Mouse (Mus musculus): ENCODE measurements at regions not wholly inside any gene's neighbourhood (a gene's known extent, or its start where the extent isn't known, plus 50 kb on each side); places are given as distances from the start of the nearest gene placed in this dataset.

DNA sequence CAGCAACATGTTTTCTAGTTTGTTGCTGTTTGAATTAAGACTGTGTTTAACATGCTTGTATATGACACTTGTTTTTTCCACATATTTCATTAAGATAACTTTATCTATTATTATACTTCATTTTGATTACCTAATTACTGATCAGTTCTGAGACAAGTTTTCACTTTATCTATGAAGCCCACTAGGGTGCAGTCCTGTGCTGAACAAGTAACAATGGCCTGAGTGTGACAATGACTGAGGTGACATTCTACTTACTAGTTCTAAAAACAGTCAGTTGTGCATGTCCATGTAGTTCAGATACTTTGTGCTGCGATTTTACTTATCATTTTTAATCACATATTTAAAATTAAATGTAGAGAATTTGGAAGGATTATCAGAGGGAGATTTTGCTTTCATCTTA, 1795.2 kb upstream of the Gm37988 start:
- intact Hi-C loops (cut with DNase I): no loop called here
- DNase-seq: no peak

DNA sequence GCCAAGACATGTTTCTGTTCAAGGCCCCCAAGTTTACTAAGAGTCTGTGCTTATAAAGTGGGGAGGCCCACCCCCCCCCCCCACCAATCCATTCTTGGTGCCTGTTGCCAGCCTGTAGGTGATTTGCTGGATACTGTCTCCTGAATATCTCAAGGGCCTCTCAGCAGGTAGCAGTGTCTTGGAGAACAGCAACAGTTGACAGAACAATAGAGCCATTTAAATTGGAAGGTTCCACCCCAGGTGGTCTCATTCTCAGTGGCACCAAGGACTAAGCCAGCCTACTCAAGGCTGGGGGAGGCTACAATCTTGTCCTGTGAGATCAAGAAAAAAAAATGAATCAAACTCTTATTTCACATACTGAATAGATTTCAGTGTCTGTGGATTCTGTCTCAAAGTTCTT, 1744.9 kb upstream of the Gm37988 start:
- intact Hi-C loops (cut with DNase I): no loop called here
- DNase-seq: no peak

DNA sequence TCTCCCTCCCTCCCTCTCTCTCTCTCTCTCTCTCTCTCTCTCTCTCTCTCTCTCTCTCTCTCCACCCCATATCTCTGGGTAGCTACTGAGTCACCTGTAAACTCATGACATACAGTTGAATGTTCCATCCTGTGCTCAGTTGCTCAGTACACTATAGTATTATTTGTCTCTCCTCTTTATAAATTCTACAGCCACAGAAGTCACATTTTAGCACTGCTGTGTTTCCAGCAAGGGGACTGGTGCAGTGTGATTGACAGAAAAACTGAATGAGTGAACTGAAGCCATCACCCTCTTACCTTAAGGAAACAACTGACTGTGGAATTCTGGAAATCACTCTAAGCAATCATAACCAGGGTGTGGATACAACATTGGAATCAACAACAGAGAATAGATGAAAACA, 1713.3 kb upstream of the Gm37988 start:
- intact Hi-C loops (cut with DNase I): no loop called here
- no peak for DNase-seq

DNA sequence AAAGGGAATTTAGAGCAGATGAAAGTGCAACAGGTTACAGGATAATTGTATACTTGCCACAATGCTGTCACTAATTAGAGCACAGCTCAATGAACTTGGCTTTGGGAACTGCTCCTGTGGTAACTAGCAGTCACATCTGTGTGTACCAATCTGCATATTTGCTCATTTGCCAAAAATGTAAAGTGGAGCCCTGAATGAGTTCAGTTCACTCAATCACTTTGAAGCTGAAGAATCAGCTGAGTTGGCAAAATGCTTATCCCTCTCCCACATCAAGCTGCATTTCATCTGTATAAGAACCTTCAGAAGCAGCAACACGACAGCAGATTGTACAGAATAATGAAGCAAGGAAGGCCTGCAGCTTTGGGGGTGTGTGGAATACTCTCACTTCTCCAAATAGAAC, 1712.8 kb upstream of the Gm37988 start:
- intact Hi-C loops (cut with DNase I): no loop called here
- no peak for DNase-seq

DNA sequence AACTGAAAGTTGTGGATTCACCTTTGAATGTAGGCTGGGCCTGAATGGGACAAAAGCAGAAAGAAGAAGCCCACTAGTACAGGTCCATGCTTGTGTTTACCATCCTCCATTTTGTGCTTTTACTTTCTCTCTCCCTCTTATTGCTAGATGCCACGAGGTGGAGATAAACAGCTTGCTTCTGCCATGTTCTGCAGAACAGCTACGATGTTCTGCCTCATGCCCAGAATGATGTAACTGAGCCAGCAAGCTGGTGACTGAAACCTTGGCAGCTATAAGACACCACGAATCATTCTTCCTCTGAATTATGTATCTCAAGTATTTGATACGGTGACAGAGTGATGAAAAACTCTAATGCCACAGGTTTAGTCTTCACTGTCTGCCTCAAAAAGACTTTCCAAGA, 1694.1 kb upstream of the Gm37988 start:
- intact Hi-C loops (cut with DNase I): no loop called here
- no peak for DNase-seq

DNA sequence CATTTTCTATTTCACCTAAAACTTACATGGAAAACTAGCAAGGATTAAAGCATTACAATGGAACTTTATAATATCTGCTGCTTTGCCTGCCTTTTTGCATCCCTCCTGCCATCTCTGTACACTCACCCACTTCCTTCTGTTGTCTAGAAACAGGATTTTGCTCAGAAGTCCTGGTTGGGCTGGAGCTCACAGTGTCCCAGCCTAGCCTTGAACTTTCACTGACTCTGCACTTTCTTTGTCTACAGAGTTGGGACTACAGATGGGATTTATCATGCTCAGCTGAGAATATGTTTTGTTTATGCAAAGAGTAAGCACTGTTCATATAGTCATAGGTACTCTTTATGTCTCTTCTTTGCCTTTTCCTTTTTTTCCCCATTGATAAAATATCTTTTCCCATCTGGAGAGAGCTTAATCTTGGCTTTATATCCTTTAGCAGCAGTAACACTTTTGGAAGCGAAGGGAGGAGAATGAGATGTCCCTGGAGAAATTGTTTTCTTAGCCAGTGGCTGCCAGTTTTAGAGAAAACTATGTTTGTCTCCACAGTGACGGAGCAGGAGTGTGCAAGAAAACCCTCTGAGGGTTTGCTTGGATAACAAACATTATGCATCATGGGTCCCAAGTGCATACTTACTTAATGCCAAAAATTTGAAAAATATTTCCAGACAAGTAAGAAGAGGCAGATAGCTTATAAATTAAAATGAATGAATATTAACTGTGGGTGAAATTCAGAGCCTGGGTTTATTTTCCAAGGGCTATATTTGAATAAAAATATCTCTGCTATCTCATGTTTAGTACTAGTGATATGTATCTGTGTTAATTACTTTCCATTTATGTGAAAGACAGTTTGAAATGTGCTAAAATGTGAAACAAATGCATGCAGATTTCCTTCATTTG, 1687.9 kb upstream of the Gm37988 start:
- intact Hi-C loops (cut with DNase I): no loop called here
- DNase-seq: peak in 1 of 2 experiments; percentile 14

DNA sequence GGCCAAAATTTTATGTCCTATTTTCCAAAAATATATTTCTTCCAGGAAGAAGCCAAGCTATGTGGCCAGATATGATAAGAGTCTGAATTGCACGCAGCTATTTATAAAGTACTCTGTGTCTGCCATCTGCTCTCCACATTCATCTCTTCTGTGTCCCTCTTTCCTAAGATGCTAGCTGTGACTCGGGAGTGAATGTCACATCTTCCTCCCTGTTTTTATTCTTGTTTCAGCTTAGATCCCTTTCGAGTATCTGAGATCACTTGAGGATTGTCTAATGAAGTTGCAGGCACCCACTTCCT, 1687.4 kb upstream of the Gm37988 start:
- intact Hi-C loops (cut with DNase I): no loop called here
- DNase-seq: no peak

DNA sequence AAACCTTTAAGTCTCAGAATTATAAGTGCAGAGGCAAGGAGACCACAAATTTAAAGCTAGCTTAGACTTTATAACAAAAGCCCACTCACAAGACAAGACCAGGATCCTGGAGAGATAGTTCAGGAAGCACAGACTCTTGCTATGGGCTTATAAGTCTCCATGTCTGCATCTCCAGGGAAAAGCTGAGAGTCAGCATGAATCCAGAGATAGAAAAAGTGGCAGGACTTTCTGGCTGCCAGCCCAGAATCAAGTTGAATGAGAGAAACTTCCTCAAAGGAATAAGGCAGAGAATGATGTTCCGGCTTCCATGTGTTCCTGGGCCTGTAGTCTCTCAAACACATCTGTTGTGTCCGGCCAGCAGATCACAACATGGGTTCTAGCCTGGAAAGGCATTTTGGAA, 1686.4 kb upstream of the Gm37988 start:
- intact Hi-C loops (cut with DNase I): no loop called here
- DNase-seq: peak; percentile 54 to 76

DNA sequence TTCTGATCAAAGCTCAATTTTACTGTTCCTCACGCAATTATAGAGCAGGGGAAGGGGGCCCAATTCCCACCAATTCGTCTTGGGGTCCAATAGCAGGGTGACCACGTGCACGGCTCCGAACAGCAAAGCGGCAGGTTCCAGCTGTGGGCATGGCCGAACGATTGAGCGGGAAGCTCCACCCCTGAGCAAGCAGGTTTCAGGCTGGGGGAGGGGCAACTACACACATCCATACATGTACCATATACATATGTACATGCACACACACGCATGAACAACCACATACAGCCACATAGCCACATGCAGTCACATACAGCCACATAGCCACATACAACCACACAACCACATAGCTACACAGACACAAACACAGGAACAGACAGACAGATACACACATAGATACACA, 1685.9 kb upstream of the Gm37988 start:
- DNase-seq: no peak
- intact Hi-C loops (cut with DNase I): no loop called here
